Mouse (Mus musculus): ENCODE measurements around the gene A630023A22Rik. TPM values are rescaled to one million over a fixed set of nuclear protein-coding genes. Genes with fewer than 3 reads are reported as not detected.

The A630023A22Rik gene
- polyA plus RNA-seq, 1 experiment = 14.8 TPM

GRCm38 (mm10) chr14:34016381-34016780 lies 86.2 kb downstream of the A630023A22Rik start, which contains the start of gene Gm5460:
Gm5460 (plus strand) TSS chr14:34016758.
- Histone ChIP-seq H3K4me1 (ENCODE audit: control insufficient read depth, insufficient read depth, low read length) (no peaks in the 10 kb centered on the region), H3K27me3 (ENCODE audit: control insufficient read depth, insufficient read depth, low read length) (no peaks in the 10 kb centered on the region), H3K4me3 (ENCODE audit: control insufficient read depth, low read depth, low read length) (peak within 1 kb of the TSS; percentile 80), H3K27ac (ENCODE audit: control insufficient read depth, insufficient read depth, low read depth, low read length) (no peak within 1 kb of the TSS; the same call in 1 of the 2 replicates), H3K36me3 (ENCODE audit: control insufficient read depth, insufficient read depth, low read length) (no peaks in the 10 kb centered on the region)
- TF ChIP-seq POLR2A (IDR thresholded peaks at IDR 0.05; ENCODE audit: control insufficient read depth, low read depth, low read length) (no peak), CTCF (IDR thresholded peaks at IDR 0.05; ENCODE audit: control insufficient read depth, insufficient read depth, insufficient replicate concordance, low read depth, low read length) (no peak)

DNA sequence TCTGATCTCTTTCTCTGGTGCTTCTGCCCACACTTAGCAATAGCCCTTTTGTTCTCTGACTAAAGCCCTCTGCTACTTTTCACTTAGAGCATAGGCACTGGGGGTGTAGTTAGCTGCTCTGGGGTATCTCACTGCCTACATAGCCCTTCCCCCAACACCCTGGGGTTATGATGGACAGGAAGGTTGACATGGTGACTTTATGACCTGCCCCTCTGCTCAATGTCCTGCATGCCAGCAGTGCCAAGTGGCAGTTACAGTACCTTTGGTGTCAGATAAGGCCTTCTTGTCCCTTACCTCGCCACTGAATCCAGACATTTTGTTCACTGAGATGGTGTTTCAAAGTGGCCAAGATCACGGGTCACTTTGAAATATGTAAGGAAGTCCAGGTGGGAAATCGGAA lies 87.5 kb downstream of the A630023A22Rik start, which contains the start of gene Gm30083:
Gene Gm30083, minus strand, starts transcription at position 120 of the 400 bp plus-strand sequence.
- Histone ChIP-seq H3K4me1 (ENCODE audit: control insufficient read depth, insufficient read depth, low read length) (no peaks in the 10 kb centered on the region), H3K4me3 (ENCODE audit: control insufficient read depth, low read depth, low read length) (peak within 1 kb of the TSS; percentile 53), H3K27ac (ENCODE audit: control insufficient read depth, insufficient read depth, low read depth, low read length) (no peak within 1 kb of the TSS), H3K36me3 (ENCODE audit: control insufficient read depth, insufficient read depth, low read length) (no peaks in the 10 kb centered on the region), H3K27me3 (ENCODE audit: control insufficient read depth, insufficient read depth, low read length) (no peaks in the 10 kb centered on the region)
- peak; percentile 53; the same call in 1 of the 2 replicates for TF ChIP-seq POLR2A (IDR thresholded peaks at IDR 0.05; ENCODE audit: control insufficient read depth, low read depth, low read length)
- no peak for TF ChIP-seq CTCF (IDR thresholded peaks at IDR 0.05; ENCODE audit: control insufficient read depth, insufficient read depth, insufficient replicate concordance, low read depth, low read length)

- no peaks in the 10 kb centered on the region for H3K4me1 ChIP-seq (ENCODE audit: control insufficient read depth, insufficient read depth, low read length)
Measured at GRCm38 (mm10) chr14:34002358-34002757, 100.2 kb downstream of the A630023A22Rik start.

GRCm38 (mm10) chr14:34001445-34001844 lies 101.1 kb downstream of the A630023A22Rik start:
- Histone ChIP-seq H3K4me1 (ENCODE audit: control insufficient read depth, insufficient read depth, low read length) (no peaks in the 10 kb centered on the region), H3K27me3 (ENCODE audit: control insufficient read depth, insufficient read depth, low read length) (no peaks in the 10 kb centered on the region), H3K36me3 (ENCODE audit: control insufficient read depth, insufficient read depth, low read length) (no peaks in the 10 kb centered on the region), H3K27ac (ENCODE audit: control insufficient read depth, insufficient read depth, low read depth, low read length) (no peak overlapping the region), H3K4me3 (ENCODE audit: control insufficient read depth, low read depth, low read length) (no peak overlapping the region)
- no peak for TF ChIP-seq POLR2A (IDR thresholded peaks at IDR 0.05; ENCODE audit: control insufficient read depth, low read depth, low read length)
- no peak for TF ChIP-seq CTCF (IDR thresholded peaks at IDR 0.05; ENCODE audit: control insufficient read depth, insufficient read depth, insufficient replicate concordance, low read depth, low read length)

More at GRCm38 (mm10) chr14:34002358-34002757, 100.2 kb downstream of the A630023A22Rik start:
- Histone ChIP-seq H3K27me3 (ENCODE audit: control insufficient read depth, insufficient read depth, low read length) (no peaks in the 10 kb centered on the region), H3K27ac (ENCODE audit: control insufficient read depth, insufficient read depth, low read depth, low read length) (no peak overlapping the region), H3K4me3 (ENCODE audit: control insufficient read depth, low read depth, low read length) (no peak overlapping the region), H3K36me3 (ENCODE audit: control insufficient read depth, insufficient read depth, low read length) (no peaks in the 10 kb centered on the region)
- TF ChIP-seq POLR2A (IDR thresholded peaks at IDR 0.05; ENCODE audit: control insufficient read depth, low read depth, low read length) = no peak
- TF ChIP-seq CTCF (IDR thresholded peaks at IDR 0.05; ENCODE audit: control insufficient read depth, insufficient read depth, insufficient replicate concordance, low read depth, low read length) = no peak

Other genes starting within 250 kb of the A630023A22Rik start
- 0.26 and 1.3 TPM in 2 replicates for gene Gdf10, start 179.2 kb downstream of the A630023A22Rik start, polyA plus RNA-seq (2012; rRNA removed)
- not detected in 2 replicates for gene Gdf2, start 161.7 kb downstream of the A630023A22Rik start, polyA plus RNA-seq (2012; rRNA removed)
- gene Rbp3, start 148.8 kb downstream of the A630023A22Rik start, polyA plus RNA-seq (2012; rRNA removed) = 0.02 TPM in 2 replicates
- 0.46 and 0.55 TPM in 2 replicates for gene Zfp488, start 124.0 kb downstream of the A630023A22Rik start, polyA plus RNA-seq (2012; rRNA removed)
- 27.0 and 30.6 TPM in 2 replicates for gene Gm30083, start 87.6 kb downstream of the A630023A22Rik start, polyA plus RNA-seq (2012; rRNA removed)
- 47.9 and 48.5 TPM in 2 replicates for gene Gm5460, start 86.0 kb downstream of the A630023A22Rik start, polyA plus RNA-seq (2012; rRNA removed)
- 194 and 204 TPM in 2 replicates for gene Antxrl, start 50.0 kb downstream of the A630023A22Rik start, polyA plus RNA-seq (2012; rRNA removed)
- 0.08 and 0.21 TPM in 2 replicates for gene Anxa8, start 16.8 kb downstream of the A630023A22Rik start, polyA plus RNA-seq (2012; rRNA removed)
- 0.05 and 0.06 TPM in 2 replicates for gene Npy4r, start 49.7 kb upstream of the A630023A22Rik start, polyA plus RNA-seq (2012; rRNA removed)
- 0.08 and 0.26 TPM in 2 replicates for gene Gprin2, start 98.9 kb upstream of the A630023A22Rik start, polyA plus RNA-seq (2012; rRNA removed)
- gene Syt15, start 116.8 kb upstream of the A630023A22Rik start, polyA plus RNA-seq (2012; rRNA removed) = 0.58 and 0.72 TPM in 2 replicates
- 1.3 and 1.5 TPM in 2 replicates for gene Shld2, start 207.7 kb upstream of the A630023A22Rik start, polyA plus RNA-seq (2012; rRNA removed)
- 7.1 TPM in 2 replicates for gene Glud1, start 208.0 kb upstream of the A630023A22Rik start, polyA plus RNA-seq (2012; rRNA removed)